Mouse (Mus musculus): ENCODE data around the gene Tmem127.
"Not testable (repeated sequence)": the region's sequence is repeated elsewhere in the genome, so short reads cannot be mapped to it uniquely, and the experiment has no call there.

Gene Tmem127

DNA sequence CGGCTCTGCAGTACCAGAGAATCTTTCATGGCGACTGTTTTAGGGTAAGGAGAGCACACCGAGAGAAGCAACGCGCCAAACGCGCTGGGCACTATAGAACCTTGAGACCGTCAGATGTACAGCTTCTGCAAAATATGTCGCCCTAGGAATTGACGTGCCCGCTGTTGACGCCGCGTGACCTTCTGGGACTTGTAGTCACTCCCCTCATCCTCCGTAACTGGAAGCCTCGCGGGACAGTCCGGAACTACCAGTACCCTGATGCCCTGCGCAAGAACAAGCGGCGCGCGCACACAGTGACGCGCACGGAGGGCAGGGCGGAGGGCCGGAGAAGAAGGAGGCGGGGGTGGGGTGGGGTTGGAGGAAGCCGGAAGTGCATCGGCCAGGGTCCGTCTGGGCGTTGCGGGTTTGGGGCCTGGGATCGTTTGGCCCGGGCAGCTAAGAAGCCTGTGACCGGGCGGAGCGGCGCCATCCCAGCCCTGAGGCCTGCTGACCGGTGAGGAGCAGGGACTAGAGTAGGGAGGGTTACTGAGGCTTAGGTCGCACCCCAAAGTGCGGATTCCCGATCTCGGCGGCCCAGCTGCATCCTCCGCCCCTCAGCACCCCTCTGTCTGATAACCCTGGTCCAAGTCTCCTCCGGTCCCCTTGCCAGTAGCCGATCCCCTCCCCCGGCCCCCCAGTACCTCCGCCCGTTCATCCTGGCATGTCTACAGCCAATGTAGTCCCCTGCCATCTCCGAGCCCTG is at the start of gene Tmem127, which contains the start of gene Ciao1:
Gene Tmem127 (plus strand): TSS at position 317 of the 742 bp plus-strand sequence.
Gene Ciao1 (minus strand): TSS at position 225 of the 742 bp plus-strand sequence.
- in situ Hi-C loops (cut with MboI; ENCODE audit: low sequenced_read_pairs), result no loop called here

DNA sequence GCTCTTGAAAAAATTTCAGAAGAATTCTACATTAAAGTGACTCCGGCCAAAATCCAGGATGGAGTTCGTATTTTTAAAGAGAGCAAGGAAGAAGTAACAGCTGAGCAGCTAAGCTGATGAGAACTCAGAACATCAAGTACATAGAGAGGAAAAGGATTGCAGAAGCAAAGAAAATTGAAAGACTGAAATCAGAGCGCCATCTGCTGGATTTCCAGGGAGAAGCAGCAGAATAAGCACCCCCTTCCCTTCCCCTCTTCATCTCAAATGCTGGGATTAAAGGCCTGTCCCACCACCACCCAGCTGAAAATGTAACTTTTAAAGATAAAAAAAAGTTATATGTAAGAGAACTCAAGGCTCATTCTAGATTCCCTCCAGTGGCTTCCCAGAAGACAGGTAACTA is 42.8 kb upstream of the Tmem127 start:
- in situ Hi-C loops (cut with MboI; ENCODE audit: low sequenced_read_pairs), result loop anchor here (5.0 kb wide), 1 partner anchor 43 kb away; no protein-coding TSS in a partner anchor

DNA sequence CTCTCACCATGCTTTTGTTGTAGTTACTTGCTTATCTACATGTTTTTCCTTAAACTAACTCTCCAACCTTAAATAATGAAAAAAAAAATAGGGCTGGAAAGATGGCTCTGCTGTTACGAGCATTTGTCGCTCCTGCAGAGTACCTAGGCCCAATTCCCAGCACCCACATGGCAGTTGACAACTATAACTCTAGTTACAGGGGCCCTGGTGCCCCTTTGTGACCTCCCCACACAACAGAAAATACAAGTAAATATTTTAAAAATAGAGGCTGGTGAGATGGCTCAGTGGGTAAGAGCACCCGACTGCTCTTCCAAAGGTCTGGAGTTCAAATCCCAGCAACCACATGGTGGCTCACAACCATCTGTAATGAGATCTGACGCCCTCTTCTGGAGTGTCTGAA is 41.8 kb upstream of the Tmem127 start:
- in situ Hi-C loops (cut with MboI; ENCODE audit: low sequenced_read_pairs), result not testable (repeated sequence)

DNA sequence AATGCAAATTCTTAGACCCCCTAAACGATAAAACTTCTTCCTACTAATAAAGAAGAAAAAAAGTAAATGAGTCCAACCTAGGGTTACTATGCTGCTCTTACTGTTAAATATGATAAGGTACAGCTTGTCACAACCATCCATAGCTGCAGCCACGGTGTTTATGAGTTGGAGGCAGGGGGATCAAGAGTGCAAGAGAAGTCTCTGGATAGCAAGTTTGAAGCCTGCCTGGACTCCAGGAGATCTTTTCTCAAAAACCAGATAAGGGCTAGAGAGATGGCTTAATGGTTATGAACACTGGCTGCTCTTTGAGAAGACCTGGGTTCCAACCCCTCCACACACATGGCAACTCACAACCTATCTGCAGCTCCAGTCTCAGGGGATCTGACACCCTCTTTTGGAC is 40.8 kb upstream of the Tmem127 start:
- in situ Hi-C loops (cut with MboI; ENCODE audit: low sequenced_read_pairs), result no loop called here

DNA sequence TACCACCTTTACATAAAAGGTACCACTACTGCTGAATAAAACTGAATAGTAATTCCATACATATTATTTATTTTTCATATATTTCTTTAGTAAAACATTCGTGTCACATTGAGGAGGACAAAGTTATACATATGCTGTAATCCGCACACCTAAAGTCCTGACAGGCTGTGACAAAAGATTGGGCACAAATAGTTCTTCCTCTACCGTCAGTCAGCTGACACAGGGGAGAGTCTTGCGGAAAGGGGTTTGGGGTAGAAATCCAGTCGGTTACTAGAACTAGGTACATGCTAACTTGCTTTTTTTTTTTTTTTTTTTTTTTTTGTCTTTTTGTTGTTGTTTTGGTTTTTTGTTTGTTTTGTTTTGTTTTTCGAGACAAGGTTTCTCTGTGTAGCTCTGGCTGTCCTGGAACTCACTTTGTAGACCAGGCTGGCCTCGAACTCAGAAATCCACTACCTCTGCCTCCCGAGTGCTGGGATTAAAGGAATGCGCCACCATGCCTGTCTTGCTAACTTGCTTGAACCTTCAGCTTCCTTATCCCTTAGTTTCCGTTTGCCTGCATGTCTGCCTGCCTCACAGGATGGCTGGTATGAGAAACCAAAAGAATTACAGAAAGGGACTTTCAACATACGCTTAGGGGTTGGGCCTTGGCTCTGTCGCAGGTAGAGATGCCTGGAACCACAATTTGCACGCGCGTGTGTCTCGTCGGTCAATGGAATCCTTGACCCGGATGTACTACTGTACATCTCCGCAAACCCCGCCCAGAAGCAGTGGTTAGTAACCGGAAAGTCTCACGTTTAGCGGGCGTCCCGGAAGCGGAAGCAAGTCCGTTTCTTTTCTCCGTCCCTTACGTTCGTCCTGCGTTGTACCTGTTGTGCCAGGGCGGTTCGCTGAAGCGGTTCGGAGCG is 39.9 kb upstream of the Tmem127 start, which contains the start of the genes 1810024B03Rik and Snrnp200:
Gene 1810024B03Rik (minus strand): TSS at position 734 of the 905 bp plus-strand sequence.
Gene Snrnp200 (plus strand): TSS at position 840 of the 905 bp plus-strand sequence.
- in situ Hi-C loops (cut with MboI; ENCODE audit: low sequenced_read_pairs), result no loop called here

DNA sequence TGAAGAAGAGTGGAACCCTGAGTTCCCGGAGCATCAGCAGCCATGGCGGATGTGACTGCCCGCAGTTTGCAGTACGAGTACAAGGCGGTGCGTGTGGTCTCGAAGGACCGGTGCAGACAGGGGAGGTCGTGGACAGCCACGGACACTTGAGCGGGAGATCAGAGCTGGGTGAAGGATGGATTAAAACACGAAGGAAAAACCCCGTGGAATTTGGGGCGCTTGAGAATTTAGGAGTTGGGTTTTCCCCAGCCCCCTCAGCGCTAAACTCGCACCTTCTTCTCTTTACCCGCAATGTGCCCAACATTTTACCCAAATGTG is 39.3 kb upstream of the Tmem127 start:
- in situ Hi-C loops (cut with MboI; ENCODE audit: low sequenced_read_pairs), result no loop called here

DNA sequence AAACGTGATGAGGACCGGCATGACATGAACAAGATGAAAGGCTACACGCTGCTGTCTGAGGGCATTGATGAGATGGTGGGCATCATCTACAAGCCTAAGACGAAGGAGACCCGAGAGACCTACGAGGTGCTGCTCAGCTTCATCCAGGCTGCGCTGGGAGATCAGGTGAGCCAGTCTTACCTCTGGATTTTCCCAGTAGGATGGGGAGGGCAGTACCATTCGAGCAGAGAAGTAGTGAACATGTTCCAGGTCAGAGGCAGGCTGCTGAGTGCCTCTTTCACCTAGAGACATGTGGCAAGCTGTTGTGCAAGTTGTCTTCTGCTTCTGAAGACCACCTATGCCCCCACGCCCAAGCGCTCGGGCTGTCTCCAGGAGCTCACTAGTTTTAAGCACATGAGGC is 37.0 kb upstream of the Tmem127 start:
- in situ Hi-C loops (cut with MboI; ENCODE audit: low sequenced_read_pairs), result no loop called here

DNA sequence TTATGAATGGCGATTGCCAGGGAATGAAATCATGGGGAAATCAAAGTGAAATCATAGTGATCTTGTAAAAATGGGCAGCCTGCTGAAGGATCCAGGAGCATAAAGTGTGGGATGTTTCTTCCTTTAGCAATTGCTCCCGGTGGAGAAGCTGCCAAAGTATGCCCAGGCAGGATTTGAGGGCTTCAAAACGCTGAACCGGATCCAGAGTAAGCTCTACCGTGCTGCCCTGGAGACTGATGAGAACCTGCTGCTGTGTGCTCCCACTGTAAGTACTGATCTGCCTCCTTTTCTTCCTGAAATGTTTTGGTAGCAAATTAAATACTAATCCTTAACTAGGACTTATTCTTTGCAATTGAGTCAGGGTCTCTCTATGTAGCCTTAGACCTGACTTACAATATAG is 30.0 kb upstream of the Tmem127 start:
- in situ Hi-C loops (cut with MboI; ENCODE audit: low sequenced_read_pairs), result no loop called here

DNA sequence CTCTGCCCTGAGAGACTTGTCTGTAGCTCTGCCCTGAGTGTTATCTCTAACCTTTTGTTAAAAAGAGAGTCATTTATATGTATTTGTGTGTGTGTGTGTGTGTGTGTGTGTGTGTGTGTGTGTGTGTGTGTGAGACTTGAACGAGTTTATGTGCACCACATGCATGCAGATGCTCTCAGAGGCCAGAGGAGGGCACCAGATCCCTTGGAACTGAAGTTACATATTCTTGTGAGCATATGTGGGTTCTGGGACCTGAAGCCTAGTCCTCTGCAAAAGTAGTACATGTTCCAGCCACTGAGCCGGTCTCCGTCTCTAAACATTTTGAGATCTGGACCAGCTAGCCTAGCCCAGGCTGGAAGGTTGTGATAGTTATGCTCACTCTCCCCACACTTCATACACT is 22.4 kb upstream of the Tmem127 start:
- in situ Hi-C loops (cut with MboI; ENCODE audit: low sequenced_read_pairs), result no loop called here

DNA sequence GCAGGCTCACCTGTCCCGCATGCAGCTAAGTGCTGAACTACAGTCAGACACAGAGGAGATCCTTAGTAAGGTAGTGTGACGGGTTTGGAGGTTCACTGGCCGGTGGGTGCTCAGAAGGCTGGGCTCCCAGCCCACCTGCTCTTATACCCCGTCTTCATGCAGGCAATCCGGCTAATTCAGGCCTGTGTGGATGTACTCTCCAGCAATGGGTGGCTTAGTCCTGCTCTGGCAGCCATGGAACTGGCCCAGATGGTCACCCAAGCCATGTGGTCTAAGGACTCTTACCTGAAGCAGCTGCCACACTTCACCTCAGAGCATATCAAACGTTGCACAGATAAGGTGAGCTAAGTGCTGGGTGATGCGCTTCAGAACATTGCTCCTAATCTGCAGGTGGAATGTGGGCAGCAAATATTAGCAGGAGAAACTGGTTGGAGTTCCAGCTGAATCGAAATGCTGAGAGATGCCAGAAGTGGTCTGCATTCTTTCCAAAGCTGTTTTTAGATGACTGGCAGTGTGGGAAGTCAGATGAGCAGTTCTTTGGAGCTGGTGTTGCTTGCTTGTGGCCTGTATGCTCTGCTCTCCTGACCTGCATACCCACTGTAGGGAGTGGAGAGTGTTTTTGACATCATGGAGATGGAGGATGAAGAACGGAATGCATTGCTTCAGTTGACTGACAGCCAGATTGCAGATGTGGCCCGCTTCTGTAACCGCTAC is 9.7 kb upstream of the Tmem127 start:
- in situ Hi-C loops (cut with MboI; ENCODE audit: low sequenced_read_pairs), result no loop called here

DNA sequence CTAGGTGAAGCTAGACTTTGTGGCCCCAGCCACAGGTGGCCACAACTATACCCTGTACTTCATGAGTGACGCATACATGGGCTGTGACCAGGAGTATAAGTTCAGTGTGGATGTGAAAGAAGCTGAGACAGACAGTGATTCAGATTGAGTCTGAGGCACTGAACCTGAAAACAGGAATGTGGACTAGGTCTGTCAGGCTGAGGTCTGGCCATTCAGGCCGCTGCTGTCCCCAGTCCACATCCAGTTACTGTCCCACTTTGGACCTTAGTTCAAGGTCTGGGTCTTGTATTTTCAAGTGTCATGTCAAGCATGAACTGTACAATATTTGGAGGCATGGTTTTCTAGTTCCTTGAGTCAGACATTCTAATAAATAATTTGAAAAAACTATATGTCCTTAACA is 7.6 kb upstream of the Tmem127 start:
- in situ Hi-C loops (cut with MboI; ENCODE audit: low sequenced_read_pairs), result no loop called here

DNA sequence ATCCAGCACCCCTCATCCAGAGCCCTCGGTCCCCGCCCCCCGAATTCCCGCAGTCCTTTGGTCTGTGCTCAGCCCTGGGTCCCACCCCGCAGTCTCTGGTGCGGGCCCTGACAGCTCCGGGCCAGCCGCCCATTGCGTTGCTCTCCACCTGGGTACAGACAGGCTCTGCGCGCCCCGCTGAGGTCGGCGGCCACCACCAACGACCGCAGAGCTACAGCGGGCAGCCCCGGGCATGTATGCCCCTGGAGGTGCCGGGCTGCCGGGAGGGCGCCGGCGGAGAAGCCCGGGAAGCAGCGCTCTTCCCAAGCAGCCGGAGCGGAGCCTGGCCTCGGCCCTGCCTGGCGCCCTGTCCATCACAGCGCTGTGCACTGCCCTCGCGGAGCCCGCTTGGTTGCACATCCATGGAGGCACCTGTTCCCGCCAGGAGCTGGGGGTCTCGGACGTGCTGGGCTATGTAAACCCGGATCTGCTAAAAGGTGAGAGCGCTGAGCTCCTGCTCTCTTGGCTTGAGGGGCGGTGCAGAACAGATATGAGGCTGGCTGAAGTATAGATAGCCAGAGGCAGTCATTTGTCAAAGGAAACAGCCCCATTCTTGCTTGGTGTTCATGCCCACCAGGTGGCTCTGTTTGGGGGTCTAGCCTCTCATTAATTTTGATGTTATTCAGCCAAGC is 761 bp downstream of the Tmem127 start:
- in situ Hi-C loops (cut with MboI; ENCODE audit: low sequenced_read_pairs), result no loop called here

DNA sequence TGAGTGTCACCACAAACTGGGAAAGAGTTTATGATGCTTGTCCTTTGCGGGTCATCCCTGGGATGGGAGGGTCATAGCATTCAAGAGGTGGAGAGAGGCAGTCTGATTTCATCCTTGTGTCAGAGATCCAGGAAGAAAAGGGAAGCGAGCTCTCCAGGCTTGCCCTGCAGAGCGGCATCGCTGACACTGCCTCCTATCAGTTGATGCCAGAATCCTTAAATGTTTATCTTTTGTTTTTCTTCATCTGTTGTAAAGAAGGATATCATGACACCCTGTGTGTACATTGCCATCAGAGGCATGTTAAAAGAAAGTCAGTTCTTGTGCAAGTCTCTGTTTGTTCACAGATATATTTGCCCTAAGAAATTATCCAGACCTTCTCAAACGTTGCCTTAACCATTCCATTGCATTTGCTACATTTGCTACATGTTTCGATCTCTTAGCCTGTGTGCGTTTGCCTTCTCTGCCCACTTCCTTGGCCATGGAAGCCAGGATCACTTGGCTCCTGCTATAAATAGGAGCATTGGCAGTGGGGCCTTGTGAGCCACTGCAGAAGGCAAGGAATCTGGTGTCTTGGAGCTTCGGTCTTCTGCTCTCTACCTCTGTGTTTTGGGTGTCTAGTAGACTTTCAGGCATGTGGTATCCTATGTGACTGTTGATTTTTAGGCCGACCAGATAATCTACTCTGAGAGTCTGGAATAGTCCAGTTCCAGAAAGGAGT is 2.7 kb downstream of the Tmem127 start:
- in situ Hi-C loops (cut with MboI; ENCODE audit: low sequenced_read_pairs), result loop anchor here (10.0 kb wide), 1 partner anchor 94 kb away; no protein-coding TSS in a partner anchor

DNA sequence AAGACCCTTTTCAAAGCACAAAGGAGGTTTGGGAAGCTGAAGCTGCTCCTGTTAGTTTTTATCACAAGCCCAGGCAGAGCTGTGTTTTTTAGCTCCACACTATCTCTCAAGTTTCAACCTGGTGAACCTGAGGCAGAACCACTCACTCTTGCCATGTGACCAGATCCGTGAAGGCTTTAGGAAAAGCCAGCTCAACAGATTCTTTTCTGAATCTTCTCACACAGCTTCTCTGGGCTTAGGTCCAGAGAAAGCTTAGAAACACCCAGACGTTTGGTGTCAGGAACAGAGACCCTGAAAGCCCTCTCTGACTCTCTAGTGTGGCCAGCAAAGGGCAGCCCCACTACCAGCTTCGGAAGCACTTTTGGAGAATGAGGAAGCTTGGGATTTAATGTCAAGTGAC is 3.7 kb downstream of the Tmem127 start:
- in situ Hi-C loops (cut with MboI; ENCODE audit: low sequenced_read_pairs), result loop anchor here (10.0 kb wide), 1 partner anchor 93 kb away; no protein-coding TSS in a partner anchor

DNA sequence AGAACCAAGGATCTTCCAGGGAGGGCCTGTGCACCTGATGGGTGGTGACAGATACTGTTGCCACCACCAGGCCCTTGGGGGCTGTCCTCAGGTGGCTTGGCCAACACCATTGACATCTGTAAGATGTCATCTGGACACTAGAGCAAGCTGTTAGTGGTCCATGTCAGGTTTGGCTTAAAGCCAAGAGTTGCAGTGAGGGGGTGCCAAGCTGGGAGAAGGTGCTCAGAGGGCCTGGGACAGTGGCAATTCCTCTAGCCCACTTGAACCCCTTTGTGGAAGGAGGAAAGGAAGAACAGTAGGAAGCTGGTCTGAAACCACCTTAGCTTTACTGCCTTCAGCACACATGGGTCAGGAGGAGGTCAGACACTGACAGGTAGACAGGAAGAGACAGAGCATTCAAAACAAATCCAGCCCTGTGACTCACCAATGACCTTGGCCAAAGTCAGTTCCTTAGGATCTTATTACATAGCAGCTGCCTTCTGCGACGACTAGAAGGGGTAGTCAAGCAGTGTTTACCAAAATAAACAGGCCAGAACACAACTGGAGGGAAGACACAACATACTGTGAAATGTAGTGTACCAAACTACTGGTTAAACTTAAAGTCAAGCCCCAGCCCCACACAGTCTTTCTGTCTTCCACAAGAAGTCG is 4.3 kb downstream of the Tmem127 start:
- in situ Hi-C loops (cut with MboI; ENCODE audit: low sequenced_read_pairs), result loop anchor here (10.0 kb wide), 1 partner anchor 93 kb away; no protein-coding TSS in a partner anchor

DNA sequence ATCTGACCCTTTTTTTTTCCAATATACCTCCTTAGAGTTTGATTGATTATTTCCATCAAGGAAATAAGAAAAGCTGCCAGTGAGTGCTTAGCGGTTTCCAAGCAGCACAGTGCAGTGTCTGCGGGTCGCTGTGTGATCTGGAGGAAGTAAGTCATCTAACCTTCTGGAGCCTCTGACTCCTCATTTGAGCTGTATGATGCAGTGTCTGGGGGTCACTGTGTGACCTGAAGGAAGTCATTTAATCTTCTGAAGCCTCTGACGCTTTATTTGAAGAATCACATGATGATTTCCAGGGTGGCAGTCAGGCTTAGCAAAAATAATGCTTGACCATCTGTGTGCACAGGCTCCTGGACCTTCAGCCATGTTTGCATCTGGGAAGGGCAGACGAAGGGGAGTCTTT is 5.1 kb downstream of the Tmem127 start:
- in situ Hi-C loops (cut with MboI; ENCODE audit: low sequenced_read_pairs), result loop anchor here (10.0 kb wide), 1 partner anchor 92 kb away; no protein-coding TSS in a partner anchor

DNA sequence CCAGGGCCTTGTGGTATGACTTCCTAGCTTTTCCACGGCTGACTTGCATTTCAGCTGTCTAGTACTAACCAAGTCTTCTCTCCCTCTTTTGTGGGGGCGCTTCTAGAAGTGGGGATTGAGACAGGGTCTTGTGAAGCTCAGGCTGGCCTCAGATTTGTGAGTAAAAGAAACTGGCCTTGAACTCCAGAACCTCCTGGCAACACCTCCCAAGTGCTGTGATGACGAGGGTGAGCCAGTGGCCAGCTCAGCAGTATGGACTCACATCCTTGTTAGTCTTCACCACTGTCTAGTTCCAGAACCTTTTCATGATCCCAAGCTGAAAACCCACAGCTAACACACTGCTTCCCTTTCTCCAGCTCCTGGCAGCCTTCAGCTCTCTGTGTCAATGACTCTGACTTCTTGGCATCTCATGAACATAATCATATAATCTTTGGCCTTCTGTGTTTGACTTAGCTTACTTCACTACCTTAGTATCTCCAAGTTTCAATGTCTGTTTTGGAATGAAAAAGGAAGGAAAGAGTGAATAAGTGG is 7.0 kb downstream of the Tmem127 start:
- in situ Hi-C loops (cut with MboI; ENCODE audit: low sequenced_read_pairs), result loop anchor here (10.0 kb wide), 1 partner anchor 90 kb away; no protein-coding TSS in a partner anchor

DNA sequence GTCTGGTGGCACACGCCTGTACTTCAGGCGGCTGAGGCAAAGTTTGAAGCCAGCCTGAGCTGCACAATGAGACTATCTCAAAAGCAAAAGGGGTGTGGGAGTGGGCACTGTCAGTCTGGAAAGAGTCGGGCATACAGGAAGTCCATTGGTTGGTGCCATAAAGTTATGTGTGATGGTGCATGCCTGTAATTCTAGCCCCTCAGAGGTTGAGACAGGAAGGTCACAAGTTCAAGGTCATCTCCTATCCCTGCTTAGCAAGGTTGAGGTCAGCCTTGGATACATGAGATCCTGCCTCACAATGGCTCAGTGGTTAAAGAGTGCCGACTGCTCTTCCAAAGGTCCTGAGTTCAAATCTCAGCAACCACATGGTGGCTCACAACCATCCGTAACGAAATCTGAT is 7.6 kb downstream of the Tmem127 start:
- in situ Hi-C loops (cut with MboI; ENCODE audit: low sequenced_read_pairs), result loop anchor here (10.0 kb wide), 1 partner anchor 90 kb away; no protein-coding TSS in a partner anchor

DNA sequence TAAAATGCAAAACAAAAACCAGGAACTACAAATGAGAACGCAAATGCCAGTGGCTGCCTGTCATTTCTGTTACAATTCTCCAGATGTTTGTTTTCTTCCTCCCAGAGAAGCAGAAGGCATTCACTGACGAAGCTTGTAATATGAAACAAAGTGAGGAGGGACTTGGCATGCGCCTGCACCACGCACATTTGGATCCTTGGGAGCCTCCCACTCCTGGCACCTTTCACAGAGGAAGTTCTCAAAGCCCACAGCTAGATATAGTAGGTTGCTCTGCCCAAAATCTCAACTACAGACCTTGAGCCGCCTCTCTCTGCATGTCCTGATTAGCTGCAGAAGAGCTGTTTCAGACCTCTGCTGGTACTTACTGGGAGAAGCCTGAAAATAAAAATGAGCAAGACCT is 11.6 kb downstream of the Tmem127 start:
- in situ Hi-C loops (cut with MboI; ENCODE audit: low sequenced_read_pairs), result loop anchor here (10.0 kb wide), 1 partner anchor 85 kb away; no protein-coding TSS in a partner anchor
